Mouse (Mus musculus) cerebral cortex, adult 2 months (tissue): ENCODE results near the gene Itgb1bp1.

ENCODE experiments used
- WGBS: fragments of 180-500 bp; shearing (Covaris S2); methylation state at CpG from one replicate; pipeline ENCODE4 v1.1.7; 2018; 5-methylcytosine and 5-hydroxymethylcytosine counted together

The Itgb1bp1 gene

GRCm38 (mm10) chr12:21244375-21244960 lies 41.6 kb downstream of the Itgb1bp1 start:
- WGBS, result 98% methylated on average over 11 of the region's 11 CpGs

GRCm38 (mm10) chr12:21241965-21242364 lies 44.1 kb downstream of the Itgb1bp1 start:
- WGBS, result 79% methylated on average over 3 of the region's 3 CpGs

DNA sequence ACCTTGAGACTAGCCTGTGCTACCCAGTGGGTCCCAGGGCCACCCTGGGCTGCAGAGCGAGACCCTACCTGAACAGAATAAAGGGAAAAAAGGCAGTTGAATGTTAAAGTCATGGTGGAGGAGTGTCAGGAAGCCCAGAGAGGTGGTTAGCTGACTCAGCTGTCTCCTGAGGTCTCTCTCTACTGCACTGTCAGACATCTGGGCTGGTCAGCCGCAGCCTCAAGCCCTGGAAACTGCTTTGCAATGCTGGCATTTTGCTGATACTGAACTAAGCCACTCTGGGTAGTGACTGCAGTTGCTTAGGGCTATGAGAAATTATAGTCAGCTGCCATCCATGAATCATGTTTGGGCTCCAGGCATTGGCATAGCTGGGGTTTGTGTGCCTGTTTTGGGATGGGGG lies 51.5 kb downstream of the Itgb1bp1 start:
- WGBS, result 82% methylated on average over 2 of the region's 2 CpGs

GRCm38 (mm10) chr12:21233727-21234126 lies 52.4 kb downstream of the Itgb1bp1 start:
- WGBS, result 84% methylated on average over 7 of the region's 7 CpGs

GRCm38 (mm10) chr12:21229076-21229918 lies 56.8 kb downstream of the Itgb1bp1 start:
- WGBS, result 68% methylated on average over 17 of the region's 17 CpGs

DNA sequence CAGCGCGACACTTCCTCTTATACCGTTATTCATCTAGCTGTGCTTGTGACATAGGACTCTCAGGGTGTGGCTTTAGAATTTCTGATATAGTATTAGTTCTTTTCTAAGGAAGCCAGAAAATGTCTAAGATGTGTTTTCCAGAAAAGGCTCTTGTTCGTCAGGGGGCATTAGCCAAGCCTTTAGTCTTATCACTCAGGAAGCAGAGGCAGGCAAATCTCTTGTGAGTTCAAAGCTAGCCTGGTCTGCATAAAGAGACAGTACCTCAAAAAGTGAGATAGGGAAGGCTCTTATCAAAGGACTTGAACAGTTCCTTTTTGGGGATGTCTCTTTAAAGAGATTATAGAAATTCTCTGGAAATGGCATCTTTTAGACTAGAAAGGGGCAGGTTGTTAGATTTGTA lies 57.4 kb downstream of the Itgb1bp1 start:
- WGBS, result 88% methylated on average over 4 of the region's 4 CpGs

DNA sequence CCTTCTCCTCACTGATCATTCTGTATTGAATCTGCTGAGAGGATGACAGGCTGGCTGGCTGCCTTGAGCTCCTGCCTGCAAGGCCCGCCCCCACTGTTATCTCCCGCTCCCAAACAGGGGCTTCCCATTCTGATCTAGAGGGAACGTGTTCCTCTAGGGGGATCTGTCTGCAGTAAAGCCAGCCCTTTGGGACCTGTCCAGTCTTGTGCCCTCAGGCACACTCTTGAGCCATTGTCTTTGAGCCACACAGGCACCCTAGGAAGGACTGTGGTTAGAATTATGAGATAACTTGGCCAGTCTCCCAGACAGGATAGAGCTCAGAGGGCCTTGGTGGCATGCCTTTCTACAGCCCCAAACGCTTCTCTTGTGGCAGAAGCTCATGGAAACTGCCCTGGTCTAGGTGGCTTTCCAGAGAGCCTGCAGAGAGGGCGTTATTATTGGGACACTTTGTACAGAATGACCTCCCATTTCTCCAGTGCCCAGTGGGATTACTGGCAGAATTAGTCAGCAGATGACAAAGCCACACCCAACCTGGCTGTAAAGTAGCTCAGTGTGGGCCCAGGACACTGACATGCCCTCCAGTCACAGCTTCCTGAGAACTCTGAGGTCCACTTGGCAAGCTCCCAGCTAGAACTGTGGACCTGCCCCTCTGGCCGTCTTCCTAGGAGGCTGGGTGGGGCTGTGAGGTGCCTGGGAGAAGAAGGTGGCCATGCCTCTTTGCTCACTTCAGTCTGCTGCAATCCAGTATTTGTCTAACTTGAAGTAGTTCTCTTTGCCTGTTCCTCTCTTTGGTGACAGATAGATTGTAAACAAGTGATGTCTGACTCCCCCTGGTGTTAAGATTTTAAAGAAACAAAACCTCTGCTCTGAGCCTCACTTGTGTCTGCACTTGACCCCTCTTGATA lies 58.8 kb downstream of the Itgb1bp1 start:
- WGBS, result 32% methylated on average over 6 of the region's 6 CpGs

DNA sequence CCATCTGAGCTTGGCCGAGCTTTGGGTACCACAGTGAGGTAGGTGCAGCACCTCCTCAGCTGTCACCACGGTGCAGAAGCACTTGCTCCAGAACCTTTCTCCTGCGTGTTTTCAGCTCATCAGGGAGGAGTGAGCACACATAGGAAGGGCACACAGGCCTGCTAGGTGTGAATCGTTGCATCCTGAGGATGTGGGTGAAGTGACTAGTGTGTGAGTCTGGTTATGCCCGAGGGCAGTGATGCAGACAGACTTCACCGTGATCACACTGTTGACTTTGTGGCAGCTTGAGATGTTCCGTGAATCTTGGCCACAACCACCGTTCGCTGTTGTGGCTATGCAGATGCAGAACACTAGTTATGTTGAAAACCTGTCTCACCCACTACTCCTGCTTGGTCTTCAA lies 59.8 kb downstream of the Itgb1bp1 start:
- 70% methylated on average over 9 of the region's 9 CpGs for WGBS

DNA sequence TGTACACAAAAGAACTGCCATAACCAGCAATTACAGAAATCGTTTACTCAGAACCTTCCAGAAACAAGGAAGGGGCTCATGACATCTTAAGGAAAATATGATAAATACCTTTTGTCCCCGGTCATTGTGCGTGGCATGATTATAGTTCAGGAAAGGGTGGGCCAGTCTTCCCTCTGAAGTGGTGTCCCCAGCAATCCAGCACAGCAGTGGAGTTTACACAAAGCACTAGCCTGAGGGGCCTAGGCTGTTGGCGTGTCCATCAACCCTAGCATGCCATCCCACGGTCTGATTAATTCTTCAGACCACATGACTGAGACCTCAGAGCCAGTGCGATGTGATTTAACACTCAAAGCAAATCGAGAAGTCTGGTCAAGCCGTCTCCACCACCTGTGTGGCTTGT lies 60.7 kb downstream of the Itgb1bp1 start:
- WGBS, result 77% methylated on average over 8 of the region's 8 CpGs

DNA sequence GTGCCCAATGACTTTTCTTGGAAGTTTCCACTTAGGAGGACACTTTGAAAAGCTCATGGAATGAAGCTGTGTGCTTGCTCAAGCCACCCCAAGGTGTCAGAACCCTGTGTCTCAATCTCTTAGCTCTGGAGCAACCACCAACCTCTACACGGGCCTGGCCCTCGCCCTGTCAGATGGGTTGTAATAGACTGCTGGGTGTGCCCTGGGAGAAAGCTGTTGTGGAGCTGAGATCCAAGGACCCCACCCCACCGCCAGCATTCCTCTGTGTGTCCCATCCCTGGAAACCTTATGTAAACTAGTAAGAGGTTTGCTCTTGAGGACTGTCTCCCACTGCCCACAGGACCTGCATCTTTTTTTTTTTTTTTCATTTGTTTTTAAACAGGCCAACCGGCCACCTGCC lies 62.2 kb downstream of the Itgb1bp1 start:
- 96% methylated on average over 4 of the region's 4 CpGs for WGBS

- 60% methylated on average over 1 of the region's 1 CpGs for WGBS
Measured at GRCm38 (mm10) chr12:21220596-21220995, 65.5 kb downstream of the Itgb1bp1 start.

DNA sequence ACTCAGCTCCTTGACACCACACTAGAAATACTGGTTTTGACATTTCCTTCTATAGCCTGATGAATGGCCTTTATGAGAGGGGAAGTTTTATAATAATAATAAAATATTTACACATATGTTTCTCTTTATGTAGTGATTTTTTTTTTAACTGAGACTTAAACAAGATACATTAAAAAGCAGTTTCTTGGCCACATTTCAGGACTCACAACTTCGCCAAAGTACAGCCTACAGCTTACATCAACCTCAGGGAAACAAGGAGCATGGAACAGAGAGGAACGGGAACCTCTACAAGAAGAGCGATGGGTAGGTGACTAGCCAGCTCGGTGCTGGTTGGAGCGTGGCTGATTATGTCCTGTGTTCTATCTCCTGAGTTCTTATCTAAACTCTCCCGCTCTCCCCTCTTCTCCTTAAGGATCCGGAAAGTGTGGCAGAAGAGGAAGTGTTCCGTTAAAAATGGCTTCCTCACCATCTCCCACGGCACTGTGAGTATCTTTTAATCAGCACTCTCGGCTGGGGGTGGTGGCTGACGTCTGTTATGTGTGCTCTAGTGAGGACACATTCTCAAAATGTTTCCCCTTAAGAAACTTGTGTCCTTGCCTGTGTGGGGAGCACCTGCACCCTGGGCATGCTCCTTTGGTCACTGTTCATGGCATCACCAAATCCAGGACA lies 68.2 kb downstream of the Itgb1bp1 start:
- WGBS, result 54% methylated on average over 11 of the region's 11 CpGs

GRCm38 (mm10) chr12:21214551-21215165 lies 71.4 kb downstream of the Itgb1bp1 start:
- 94% methylated on average over 8 of the region's 8 CpGs for WGBS

DNA sequence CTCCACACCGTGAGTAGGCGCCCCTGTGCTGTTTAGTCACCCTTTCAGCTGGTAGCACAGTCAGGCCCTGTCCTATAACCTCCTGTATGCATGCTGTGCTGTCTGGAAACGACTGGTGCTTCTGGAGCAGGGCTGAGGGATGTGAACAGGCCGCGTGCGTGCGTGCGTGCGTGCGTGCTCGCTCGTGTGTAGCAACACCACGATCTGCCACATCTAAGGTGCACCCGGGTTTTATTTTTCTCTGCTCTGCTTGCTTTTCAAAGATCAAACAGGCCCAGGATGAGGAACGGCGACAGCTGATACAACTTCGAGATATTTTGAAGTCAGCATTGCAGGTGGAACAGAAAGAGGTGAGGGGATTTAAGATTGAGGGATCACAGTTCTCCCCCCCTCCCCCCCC lies 73.2 kb downstream of the Itgb1bp1 start:
- 94% methylated on average over 17 of the region's 17 CpGs for WGBS

DNA sequence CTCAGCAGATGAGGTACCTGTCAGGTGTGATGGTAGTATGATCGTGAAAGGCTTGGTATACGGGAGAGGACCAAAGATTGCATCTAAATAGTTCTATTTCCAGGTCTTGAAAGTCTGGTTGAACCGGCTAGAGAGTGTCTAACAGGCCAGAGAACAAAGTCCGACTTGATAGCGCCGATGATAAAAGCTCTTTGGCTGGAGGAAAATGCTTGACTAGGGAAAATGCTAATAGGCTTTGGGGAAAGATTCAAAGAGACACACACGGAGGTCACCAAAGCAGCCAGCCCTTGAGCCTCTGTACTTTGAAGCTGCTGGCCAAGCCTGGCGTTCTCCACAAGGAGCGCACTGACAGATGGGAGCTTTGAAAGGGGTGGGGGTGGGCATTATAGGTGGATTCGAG lies 76.8 kb downstream of the Itgb1bp1 start:
- WGBS, result 60% methylated on average over 10 of the region's 10 CpGs

DNA sequence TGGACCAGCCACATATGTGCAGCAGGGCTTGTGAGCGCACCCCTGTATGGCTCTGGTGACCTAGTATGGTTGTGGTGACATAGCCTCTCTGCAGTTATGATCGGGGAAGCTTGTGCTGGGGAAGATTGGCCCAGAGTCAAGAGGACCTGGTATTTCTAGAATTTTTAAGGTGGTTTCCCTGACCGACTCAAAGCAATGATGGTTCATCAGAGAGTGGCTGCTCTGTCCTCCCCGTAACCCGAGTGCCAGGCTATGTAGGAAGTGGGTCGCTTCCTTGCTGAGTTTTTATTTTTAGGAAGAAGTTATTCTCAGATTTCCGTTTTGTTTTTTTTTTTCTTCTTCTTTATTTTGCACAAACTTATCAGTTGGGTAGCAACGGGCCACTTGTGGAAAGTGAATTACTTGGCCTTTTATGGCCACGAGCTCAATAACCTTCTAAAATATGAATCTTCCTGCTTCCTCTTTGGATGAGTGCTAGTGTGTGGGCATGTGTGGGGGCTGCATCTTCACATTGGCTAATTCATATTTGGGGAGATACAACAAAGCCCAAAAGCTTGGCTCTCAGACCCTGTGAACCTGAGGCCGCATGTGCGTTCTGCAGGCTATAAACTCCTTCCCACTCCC lies 77.8 kb downstream of the Itgb1bp1 start:
- 52% methylated on average over 11 of the region's 11 CpGs for WGBS

GRCm38 (mm10) chr12:21207422-21207821 lies 78.7 kb downstream of the Itgb1bp1 start:
- WGBS, result 81% methylated on average over 5 of the region's 5 CpGs

DNA sequence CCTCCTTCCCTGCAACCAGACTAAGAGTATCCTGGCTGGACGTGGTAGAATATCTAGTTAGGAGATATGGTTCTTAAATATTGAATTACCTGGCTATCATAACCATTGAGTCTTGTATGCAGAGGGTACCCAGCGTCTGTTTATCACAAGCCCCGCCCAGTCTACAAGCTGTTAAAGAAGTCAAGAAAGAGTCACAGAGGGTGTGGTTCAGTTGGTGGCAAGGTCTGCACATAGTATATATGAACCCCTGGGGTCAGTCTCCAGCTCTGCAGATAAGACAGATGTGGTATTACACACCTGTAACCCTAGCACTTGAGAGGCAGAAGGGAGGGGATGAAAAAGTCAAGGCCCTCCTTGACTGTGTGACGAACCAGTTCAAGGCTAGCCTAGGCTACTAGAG lies 80.3 kb downstream of the Itgb1bp1 start:
- WGBS, result 97% methylated on average over 4 of the region's 4 CpGs

DNA sequence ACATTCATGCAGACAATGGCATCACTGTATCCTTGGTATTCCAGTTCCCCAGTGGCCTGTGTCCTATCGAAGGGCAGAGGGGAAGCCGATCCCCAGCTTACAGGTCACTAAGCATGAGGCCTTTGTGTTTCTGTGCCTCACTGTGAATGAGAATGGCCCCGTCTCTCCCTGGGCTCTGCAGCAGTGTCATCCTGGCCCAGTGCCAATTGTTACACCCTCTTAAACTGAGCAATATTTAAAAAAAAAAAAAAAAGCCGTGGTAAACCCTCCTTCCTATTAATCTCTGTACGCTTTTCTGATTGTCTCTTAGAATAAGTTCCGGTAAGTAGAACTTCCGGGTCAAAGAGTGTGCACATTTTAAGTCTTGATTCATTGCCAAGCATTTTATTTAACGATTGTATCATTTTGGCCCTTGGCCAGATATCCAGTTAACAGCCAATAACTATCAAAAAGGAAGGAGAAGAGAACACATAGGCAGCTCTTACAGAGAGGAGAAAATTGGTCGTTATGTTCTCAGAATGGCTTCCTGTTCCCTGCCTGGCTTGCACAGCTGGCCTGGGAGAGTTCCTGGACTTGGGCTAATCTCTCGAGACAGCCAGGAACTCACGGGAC lies 81.3 kb downstream of the Itgb1bp1 start:
- 41% methylated on average over 11 of the region's 11 CpGs for WGBS

- WGBS, result 61% methylated on average over 10 of the region's 10 CpGs
Measured at GRCm38 (mm10) chr12:21201485-21202269, 84.4 kb downstream of the Itgb1bp1 start.
